Mouse (Mus musculus): Measurements from ENCODE around the gene Plekho2. TPM values are rescaled to one million over a fixed set of nuclear protein-coding genes. Genes with fewer than 3 reads are reported as not detected.

The Plekho2 gene
- polyA plus RNA-seq, 1 experiment from 2014 or later = 12.4 TPM

GRCm38 (mm10) chr9:65547844-65548243 lies 32.0 kb downstream of the Plekho2 start:
- H3K9me3 ChIP-seq (replicated peaks) = no peaks in the 10 kb centered on the region
- 66% methylated on average over 4 of the region's 4 CpGs for WGBS
- no peak for ATAC-seq (ENCODE audit: low FRiP score)
- H3K4me3 ChIP-seq = no peak overlapping the region
- no peaks in the 10 kb centered on the region for H3K27me3 ChIP-seq
- peaks cover 38% of the 10 kb centered on the region for H3K4me1 ChIP-seq
- peak overlapping the region; percentile 23; the same call in 1 of the 2 replicates for H3K9ac ChIP-seq
- no peaks in the 10 kb centered on the region for H3K36me3 ChIP-seq
- peak overlapping the region; percentile 71 for H3K27ac ChIP-seq
- no peak overlapping the region for H3K4me2 ChIP-seq (replicated peaks)

- no peak for ATAC-seq (ENCODE audit: low FRiP score)
- H3K4me3 ChIP-seq = no peak overlapping the region
- no peaks in the 10 kb centered on the region for H3K27me3 ChIP-seq
- H3K36me3 ChIP-seq = no peaks in the 10 kb centered on the region
- H3K9ac ChIP-seq = no peak overlapping the region
- H3K4me2 ChIP-seq (replicated peaks) = no peak overlapping the region
- H3K4me1 ChIP-seq = peaks cover 38% of the 10 kb centered on the region
- no peaks in the 10 kb centered on the region for H3K9me3 ChIP-seq (replicated peaks)
- 86% methylated on average over 5 of the region's 5 CpGs for WGBS
- H3K27ac ChIP-seq = no peak overlapping the region
Observed at GRCm38 (mm10) chr9:65547111-65547510, 32.7 kb downstream of the Plekho2 start.

- Histone ChIP-seq H3K4me1 (peaks cover 36% of the 10 kb centered on the region), H3K9ac (no peak overlapping the region), H3K27me3 (no peaks in the 10 kb centered on the region), H3K27ac (no peak overlapping the region), H3K36me3 (no peaks in the 10 kb centered on the region), H3K4me3 (no peak overlapping the region), H3K9me3 (replicated peaks) (no peaks in the 10 kb centered on the region), H3K4me2 (replicated peaks) (no peak overlapping the region)
- WGBS = 61% methylated on average over 4 of the region's 4 CpGs
- ATAC-seq (ENCODE audit: low FRiP score) = no peak
Observed at GRCm38 (mm10) chr9:65546413-65546695, 33.5 kb downstream of the Plekho2 start.

- no peaks in the 10 kb centered on the region for H3K36me3 ChIP-seq
- no peak overlapping the region for H3K4me2 ChIP-seq (replicated peaks)
- H3K4me3 ChIP-seq = no peak overlapping the region
- ATAC-seq (ENCODE audit: low FRiP score) = no peak
- H3K27me3 ChIP-seq = no peaks in the 10 kb centered on the region
- WGBS = 56% methylated on average over 10 of the region's 10 CpGs
- 0 out of 2 replicates have a peak overlapping the region, but pooled peaks have one; percentile 0 for H3K27ac ChIP-seq
- H3K4me1 ChIP-seq = peaks cover 31% of the 10 kb centered on the region
- H3K9me3 ChIP-seq (replicated peaks) = no peaks in the 10 kb centered on the region
- H3K9ac ChIP-seq = no peak overlapping the region
Observed at GRCm38 (mm10) chr9:65545635-65546412, 34.0 kb downstream of the Plekho2 start.

- Histone ChIP-seq H3K9me3 (replicated peaks) (no peaks in the 10 kb centered on the region), H3K4me1 (0 out of 2 replicates have a peak, but pooled peaks cover 5% of the 10 kb centered on the region)
Observed at GRCm38 (mm10) chr9:65542111-65542524, 37.7 kb downstream of the Plekho2 start.

GRCm38 (mm10) chr9:65541126-65542068 lies 38.4 kb downstream of the Plekho2 start:
- no peak overlapping the region for H3K27ac ChIP-seq
- WGBS = 72% methylated on average over 13 of the region's 13 CpGs

More at GRCm38 (mm10) chr9:65542111-65542524, 37.7 kb downstream of the Plekho2 start:
- no peak overlapping the region for H3K27ac ChIP-seq
- ATAC-seq (ENCODE audit: low FRiP score) = no peak
- no peak overlapping the region for H3K4me3 ChIP-seq
- 84% methylated on average over 7 of the region's 7 CpGs for WGBS
- no peak overlapping the region for H3K4me2 ChIP-seq (replicated peaks)
- H3K36me3 ChIP-seq = no peaks in the 10 kb centered on the region
- no peaks in the 10 kb centered on the region for H3K27me3 ChIP-seq
- H3K9ac ChIP-seq = no peak overlapping the region

GRCm38 (mm10) chr9:65539697-65540096 lies 40.1 kb downstream of the Plekho2 start:
- no peak overlapping the region for H3K4me2 ChIP-seq (replicated peaks)
- 84% methylated on average over 9 of the region's 9 CpGs for WGBS
- H3K9me3 ChIP-seq (replicated peaks) = no peaks in the 10 kb centered on the region

More at GRCm38 (mm10) chr9:65541126-65542068, 38.4 kb downstream of the Plekho2 start:
- H3K9me3 ChIP-seq (replicated peaks) = no peaks in the 10 kb centered on the region
- no peak for ATAC-seq (ENCODE audit: low FRiP score)
- H3K36me3 ChIP-seq = no peaks in the 10 kb centered on the region
- H3K4me3 ChIP-seq = no peak overlapping the region
- H3K4me1 ChIP-seq = 0 out of 2 replicates have a peak, but pooled peaks cover 5% of the 10 kb centered on the region
- no peak overlapping the region for H3K4me2 ChIP-seq (replicated peaks)
- H3K9ac ChIP-seq = no peak overlapping the region
- no peaks in the 10 kb centered on the region for H3K27me3 ChIP-seq

GRCm38 (mm10) chr9:65537901-65538630 lies 41.8 kb downstream of the Plekho2 start:
- H3K4me1 ChIP-seq = no peaks in the 10 kb centered on the region
- 88% methylated on average over 8 of the region's 8 CpGs for WGBS

More at GRCm38 (mm10) chr9:65539697-65540096, 40.1 kb downstream of the Plekho2 start:
- no peak overlapping the region for H3K4me3 ChIP-seq
- no peak overlapping the region for H3K27ac ChIP-seq
- no peak overlapping the region for H3K9ac ChIP-seq
- no peaks in the 10 kb centered on the region for H3K27me3 ChIP-seq
- no peaks in the 10 kb centered on the region for H3K36me3 ChIP-seq
- no peak for ATAC-seq (ENCODE audit: low FRiP score)
- H3K4me1 ChIP-seq = no peaks in the 10 kb centered on the region

GRCm38 (mm10) chr9:65536491-65536890 lies 43.3 kb downstream of the Plekho2 start:
- H3K9ac ChIP-seq = no peak overlapping the region
- H3K4me3 ChIP-seq = no peak overlapping the region
- no peak overlapping the region for H3K4me2 ChIP-seq (replicated peaks)
- H3K27ac ChIP-seq = no peak overlapping the region
- no peaks in the 10 kb centered on the region for H3K9me3 ChIP-seq (replicated peaks)
- H3K27me3 ChIP-seq = no peaks in the 10 kb centered on the region
- no peaks in the 10 kb centered on the region for H3K4me1 ChIP-seq
- no peaks in the 10 kb centered on the region for H3K36me3 ChIP-seq
- 80% methylated on average over 4 of the region's 4 CpGs for WGBS
- ATAC-seq (ENCODE audit: low FRiP score) = no peak

More at GRCm38 (mm10) chr9:65537901-65538630, 41.8 kb downstream of the Plekho2 start:
- Histone ChIP-seq H3K9me3 (replicated peaks) (no peaks in the 10 kb centered on the region), H3K27me3 (no peaks in the 10 kb centered on the region), H3K36me3 (no peaks in the 10 kb centered on the region), H3K9ac (no peak overlapping the region), H3K27ac (no peak overlapping the region), H3K4me3 (no peak overlapping the region), H3K4me2 (replicated peaks) (no peak overlapping the region)
- no peak for ATAC-seq (ENCODE audit: low FRiP score)

GRCm38 (mm10) chr9:65535789-65536469 lies 43.9 kb downstream of the Plekho2 start:
- no peak overlapping the region for H3K27ac ChIP-seq
- no peaks in the 10 kb centered on the region for H3K27me3 ChIP-seq
- no peak for ATAC-seq (ENCODE audit: low FRiP score)
- no peaks in the 10 kb centered on the region for H3K4me1 ChIP-seq
- no peaks in the 10 kb centered on the region for H3K9me3 ChIP-seq (replicated peaks)
- H3K4me2 ChIP-seq (replicated peaks) = no peak overlapping the region
- WGBS = 90% methylated on average over 10 of the region's 11 CpGs
- H3K9ac ChIP-seq = no peak overlapping the region
- no peak overlapping the region for H3K4me3 ChIP-seq
- H3K36me3 ChIP-seq = no peaks in the 10 kb centered on the region

- no peaks in the 10 kb centered on the region for H3K9me3 ChIP-seq (replicated peaks)
- H3K27me3 ChIP-seq = no peaks in the 10 kb centered on the region
- no peaks in the 10 kb centered on the region for H3K36me3 ChIP-seq
- H3K4me2 ChIP-seq (replicated peaks) = no peak overlapping the region
- ATAC-seq (ENCODE audit: low FRiP score) = no peak
- H3K4me3 ChIP-seq = no peak overlapping the region
- H3K4me1 ChIP-seq = no peaks in the 10 kb centered on the region
- WGBS = 80% methylated on average over 3 of the region's 3 CpGs
- no peak overlapping the region for H3K27ac ChIP-seq
- H3K9ac ChIP-seq = no peak overlapping the region
Observed at GRCm38 (mm10) chr9:65535191-65535722, 44.6 kb downstream of the Plekho2 start.

All from hindbrain, embryonic 12.5 days (tissue).